Mouse (Mus musculus) gastrocnemius, adult 18-20 months (tissue): ENCODE data around the gene Perm1. TPM values are rescaled to one million over a fixed set of nuclear protein-coding genes. Genes with fewer than 3 reads are reported as not detected.

Source experiments
- DNase-seq: peaks from one replicate; pipeline ENCODE4 v3.0.0; 2021; ENCODE audit warnings: low spot score
- total RNA-seq, 2 experiments: library from RNA; stranded (reverse); gene quantifications; 2 replicates each; pipeline ENCODE4 v1.2.3; 2021

Gene Perm1
- total RNA-seq, 2 experiments from 2014 or later: 143 to 233 TPM

- DNase-seq: no peak
Measured at GRCm38 (mm10) chr4:156200623-156201475, 14.8 kb upstream of the Perm1 start, which contains the start of gene Isg15. Gene Isg15 (minus strand): TSS chr4:156200818.

GRCm38 (mm10) chr4:156202462-156202893, 13.2 kb upstream of the Perm1 start:
- no peak for DNase-seq

- peak; percentile 75 for DNase-seq
Measured at GRCm38 (mm10) chr4:156203001-156203412, 12.7 kb upstream of the Perm1 start, which contains the start of gene AW011738. Gene AW011738 (plus strand): TSS chr4:156203304.

DNA sequence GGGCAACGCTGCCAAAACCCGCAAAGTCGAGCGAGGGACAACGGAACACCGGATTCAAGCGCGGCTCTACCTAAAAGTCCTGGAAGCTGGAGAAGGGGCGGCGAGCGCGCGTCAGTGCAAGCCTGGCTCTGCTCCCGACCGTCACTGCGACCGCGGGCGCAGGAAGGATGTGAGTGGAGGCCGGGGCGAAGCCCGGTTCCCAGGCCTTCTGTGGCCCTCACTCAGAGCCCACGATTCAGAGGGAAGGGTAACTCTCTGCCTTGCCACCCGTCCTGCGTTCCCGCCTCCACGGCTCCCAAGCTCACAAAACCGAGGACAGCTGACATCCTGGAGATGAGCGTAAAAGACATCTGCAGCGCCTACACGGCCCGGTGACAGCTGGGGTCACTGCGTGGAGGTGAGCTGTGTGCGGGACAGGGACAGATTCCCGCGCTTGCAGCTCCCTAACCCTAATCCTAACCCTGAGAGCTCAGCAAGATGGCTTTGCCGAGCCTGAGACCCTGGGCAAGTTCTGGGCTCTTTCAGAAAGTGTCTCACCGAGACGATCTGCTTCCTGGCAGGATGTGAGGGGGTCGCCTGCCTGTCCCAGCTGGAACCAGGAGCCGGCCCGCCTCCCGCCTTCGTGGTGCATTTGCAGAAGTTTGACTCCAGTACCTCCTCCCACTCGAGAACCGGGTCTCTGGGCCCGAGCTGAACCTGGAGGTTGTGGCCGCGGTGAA, 12.1 kb upstream of the Perm1 start:
- DNase-seq: no peak

DNA sequence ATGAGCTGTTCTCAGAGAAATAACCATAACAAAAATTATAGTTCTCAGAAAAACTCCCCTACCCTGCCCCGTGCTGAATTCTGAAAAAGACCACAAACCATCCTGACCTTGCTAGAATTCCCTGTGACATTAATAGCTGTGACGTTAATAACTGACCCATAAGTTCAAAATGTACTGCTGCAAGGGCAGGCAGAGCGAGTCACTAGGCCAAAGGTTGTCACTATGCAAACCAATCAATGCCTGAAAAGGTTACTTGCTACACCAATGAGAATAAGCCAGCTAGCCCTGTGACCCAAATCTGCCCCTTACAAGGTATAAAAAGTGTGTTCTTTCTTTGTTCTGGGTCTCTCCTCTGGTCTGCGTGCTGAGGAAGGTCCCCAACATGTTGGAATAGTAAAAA, 6.8 kb upstream of the Perm1 start:
- no peak for DNase-seq

GRCm38 (mm10) chr4:156209963-156210635, 5.6 kb upstream of the Perm1 start:
- no peak for DNase-seq

- DNase-seq: no peak
Measured at GRCm38 (mm10) chr4:156213134-156213533, 2.5 kb upstream of the Perm1 start.

GRCm38 (mm10) chr4:156216196-156216595, 528 bp downstream of the Perm1 start:
- no peak for DNase-seq

- peak; percentile 44 for DNase-seq
Measured at GRCm38 (mm10) chr4:156217022-156217669, 1.5 kb downstream of the Perm1 start.

DNA sequence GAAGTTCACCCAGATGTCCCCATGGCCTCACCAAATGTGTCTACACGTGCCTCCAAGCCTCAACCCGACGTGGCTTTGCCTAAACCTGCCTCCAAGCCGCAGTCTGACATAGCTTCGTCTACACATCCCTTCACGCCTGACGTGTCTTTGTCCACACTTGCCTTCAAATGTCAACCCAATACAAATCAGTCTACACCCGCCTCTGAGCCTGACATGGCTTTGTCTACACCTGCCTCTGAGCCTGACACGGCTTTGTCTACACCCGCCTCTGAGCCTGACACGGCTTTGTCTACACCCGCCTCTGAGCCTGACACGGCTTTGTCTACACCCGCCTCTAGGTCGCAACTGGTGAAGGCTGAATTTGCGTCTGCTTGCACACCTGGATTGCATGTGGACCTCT, 2.2 kb downstream of the Perm1 start:
- no peak for DNase-seq

GRCm38 (mm10) chr4:156219936-156220335, 4.3 kb downstream of the Perm1 start:
- peak; percentile 49 for DNase-seq

- DNase-seq: no peak
Measured at GRCm38 (mm10) chr4:156224276-156224675, 8.6 kb downstream of the Perm1 start.

DNA sequence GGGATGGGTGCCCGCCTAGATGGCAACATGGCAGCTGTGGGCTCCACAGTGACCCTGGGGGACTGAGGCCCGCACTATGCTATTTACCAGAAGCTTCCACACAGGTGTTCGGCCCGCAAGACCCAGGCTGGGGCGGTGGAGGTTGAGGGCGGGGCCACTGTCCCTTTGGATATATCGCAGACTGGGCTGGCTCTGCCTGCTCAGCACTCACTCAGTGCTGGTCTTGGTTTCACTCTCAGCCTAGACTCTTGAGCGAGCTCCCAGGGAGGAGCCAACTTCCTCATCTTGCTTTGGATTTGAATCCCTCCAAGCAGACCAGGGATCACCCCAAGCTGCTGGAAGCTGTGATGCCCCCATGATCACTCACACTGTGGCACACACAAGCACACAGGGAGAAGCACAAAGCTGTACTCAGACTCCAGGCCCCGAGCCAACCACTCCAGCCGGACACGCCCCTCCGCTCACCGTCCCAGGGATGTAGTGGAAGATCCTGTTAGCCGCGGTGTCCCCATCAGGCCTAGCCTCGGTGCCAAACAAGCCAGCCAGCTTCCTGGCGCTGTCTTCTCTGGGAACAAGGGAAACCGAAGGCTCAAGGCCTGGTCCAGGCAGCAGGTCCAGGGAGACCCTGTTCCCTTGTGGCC, 12.2 kb downstream of the Perm1 start:
- no peak for DNase-seq

GRCm38 (mm10) chr4:156228393-156229024, 12.8 kb downstream of the Perm1 start:
- no peak for DNase-seq

GRCm38 (mm10) chr4:156234021-156234501, 18.4 kb downstream of the Perm1 start:
- DNase-seq: no peak

DNA sequence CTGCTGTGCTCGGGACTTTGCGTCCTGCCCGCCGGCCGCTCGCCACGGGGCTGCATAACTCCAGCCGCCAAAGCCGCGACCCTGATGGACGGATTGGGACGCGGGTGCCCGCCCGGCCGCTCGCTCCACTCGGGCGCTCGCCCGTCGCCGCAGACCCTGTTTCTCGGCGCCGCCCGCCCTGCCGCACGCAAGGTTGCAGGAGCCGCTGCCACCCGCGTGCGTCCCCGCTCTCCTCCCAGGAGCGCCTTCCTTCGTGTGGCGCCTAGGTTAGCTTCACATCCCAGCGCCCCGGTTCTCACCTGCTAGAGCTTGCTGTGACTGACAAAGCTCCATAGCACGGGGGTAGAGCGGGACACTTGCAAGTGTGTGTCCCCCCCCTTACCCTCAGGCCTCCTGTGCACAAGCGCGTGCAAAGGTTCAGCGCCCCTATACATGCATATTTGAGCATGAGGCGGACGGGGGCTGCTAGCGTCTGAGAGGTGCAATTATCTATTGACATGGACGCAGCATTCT, 19.1 kb downstream of the Perm1 start, which contains the start of gene Plekhn1:
TSS of gene Plekhn1 (minus strand) at position 157 of the 513 bp plus-strand sequence.
- DNase-seq: peak; percentile 69

DNA sequence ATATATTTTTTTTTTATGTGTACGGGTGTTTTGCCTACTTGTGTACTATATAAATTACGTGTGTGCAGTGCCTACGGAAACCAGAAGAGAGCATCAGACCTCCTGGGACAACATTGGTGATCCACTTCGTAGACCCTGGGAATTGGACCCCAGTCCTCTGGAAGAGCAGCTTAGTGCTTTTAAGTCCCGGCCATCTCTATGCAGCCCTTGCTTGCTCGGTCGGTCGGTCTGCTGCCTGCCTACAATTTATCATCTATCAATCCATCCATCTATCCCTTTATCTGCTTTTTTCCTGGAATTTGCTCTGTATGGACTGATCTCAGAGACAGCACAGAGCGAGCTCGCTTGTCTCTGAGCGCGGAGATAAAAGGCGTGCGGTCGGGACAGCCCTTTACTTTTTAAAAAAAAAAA, 19.7 kb downstream of the Perm1 start:
- DNase-seq: no peak

GRCm38 (mm10) chr4:156235808-156236533, 20.3 kb downstream of the Perm1 start, which contains the start of gene Noc2l:
Gene Noc2l (plus strand): TSS chr4:156236010.
- peak; percentile 90 for DNase-seq
